Mouse (Mus musculus) large intestine, adult 2 months (tissue): ENCODE data around the gene 1110059E24Rik. TPM values are rescaled to one million over a fixed set of nuclear protein-coding genes. Genes with fewer than 3 reads are reported as not detected.

Experiments
- DNase-seq: peaks from one replicate; pipeline ENCODE4 v3.0.0-alpha.2; 2012; ENCODE audit warnings: low read depth, low spot score
- WGBS: fragments of 180-500 bp; shearing (Covaris S2); methylation state at CpG from one replicate; pipeline ENCODE4 v1.1.7; 2018; 5-methylcytosine and 5-hydroxymethylcytosine counted together
- polyA plus RNA-seq: library from polyadenylated mRNA; depleted of rRNA; stranded (reverse); fragments of >200 nt; gene quantifications from 2 replicates; pipeline ENCODE4 v1.2.3, GENCODE M21; 2012; rRNA removed

1110059E24Rik gene
- 9.5 and 10.8 TPM in 2 replicates for polyA plus RNA-seq

- WGBS = 4% methylated on average over 52 of the region's 52 CpGs
- peak; percentile 98 for DNase-seq
Observed at GRCm38 (mm10) chr19:21652285-21653171, at the start of gene 1110059E24Rik. Gene 1110059E24Rik (minus strand): TSS chr19:21652976.

GRCm38 (mm10) chr19:21680986-21681385 is 28.2 kb upstream of the 1110059E24Rik start:
- 88% methylated on average over 10 of the region's 10 CpGs for WGBS
- DNase-seq = no peak

GRCm38 (mm10) chr19:21680091-21680490 is 27.3 kb upstream of the 1110059E24Rik start:
- no peak for DNase-seq
- 60% methylated on average over 3 of the region's 3 CpGs for WGBS

GRCm38 (mm10) chr19:21674354-21675096 is 21.7 kb upstream of the 1110059E24Rik start:
- WGBS = 96% methylated on average over 17 of the region's 17 CpGs
- no peak for DNase-seq

- WGBS = 69% methylated on average over 4 of the region's 4 CpGs
Observed at GRCm38 (mm10) chr19:21669650-21670049, 16.9 kb upstream of the 1110059E24Rik start.

GRCm38 (mm10) chr19:21663756-21664456 is 11.1 kb upstream of the 1110059E24Rik start:
- 60% methylated on average over 4 of the region's 4 CpGs for WGBS
- no peak for DNase-seq

More at GRCm38 (mm10) chr19:21669650-21670049, 16.9 kb upstream of the 1110059E24Rik start:
- no peak for DNase-seq

- DNase-seq = no peak
- 65% methylated on average over 1 of the region's 1 CpGs for WGBS
Observed at GRCm38 (mm10) chr19:21660734-21661133, 8.0 kb upstream of the 1110059E24Rik start.

GRCm38 (mm10) chr19:21654788-21655187 is 2.0 kb upstream of the 1110059E24Rik start:
- WGBS = 29% methylated on average over 7 of the region's 7 CpGs
- DNase-seq = no peak

- no peak for DNase-seq
- WGBS = under 1% methylated on average over 102 of the region's 105 CpGs
Observed at GRCm38 (mm10) chr19:21653172-21653981, 601 bp upstream of the 1110059E24Rik start, which contains the start of gene Abhd17b. Gene Abhd17b (plus strand): TSS chr19:21653185.

- 18% methylated on average over 6 of the region's 6 CpGs for WGBS
- no peak for DNase-seq
Observed at GRCm38 (mm10) chr19:21651664-21652063, 1.1 kb downstream of the 1110059E24Rik start.

- peak; percentile 86 for DNase-seq
- WGBS = 22% methylated on average over 6 of the region's 6 CpGs
Observed at GRCm38 (mm10) chr19:21646142-21646541, 6.6 kb downstream of the 1110059E24Rik start.

GRCm38 (mm10) chr19:21645301-21645700 is 7.5 kb downstream of the 1110059E24Rik start:
- 59% methylated on average over 4 of the region's 4 CpGs for WGBS
- DNase-seq = no peak

GRCm38 (mm10) chr19:21643935-21644334 is 8.8 kb downstream of the 1110059E24Rik start:
- WGBS = 37% methylated on average over 1 of the region's 1 CpGs
- DNase-seq = no peak

GRCm38 (mm10) chr19:21637672-21638071 is 15.1 kb downstream of the 1110059E24Rik start:
- whole genome bisulfite sequencing = 20% methylated on average over 7 of the region's 7 CpGs
- DNase-seq = no peak

GRCm38 (mm10) chr19:21636907-21637306 is 15.9 kb downstream of the 1110059E24Rik start:
- no peak for DNase-seq
- WGBS = 43% methylated on average over 3 of the region's 3 CpGs

GRCm38 (mm10) chr19:21635406-21635805 is 17.4 kb downstream of the 1110059E24Rik start:
- 75% methylated on average over 2 of the region's 2 CpGs for WGBS
- DNase-seq = no peak

- 46% methylated on average over 14 of the region's 14 CpGs for WGBS
- no peak for DNase-seq
Observed at GRCm38 (mm10) chr19:21630656-21631331, 22.0 kb downstream of the 1110059E24Rik start.

GRCm38 (mm10) chr19:21629501-21629900 is 23.3 kb downstream of the 1110059E24Rik start:
- 33% methylated on average over 1 of the region's 1 CpGs for WGBS
- DNase-seq = no peak
